Mouse (Mus musculus) forebrain, embryonic 12.5 days (tissue): Measurements from ENCODE around the gene Mphosph8. TPM values are rescaled to one million over a fixed set of nuclear protein-coding genes. Genes with fewer than 3 reads are reported as not detected.

Experiments used
- ATAC-seq: fragments of 200-750 bp; cut with Nextera tagmentation; 2 replicates; pipeline ENCODE4 v1.8.0; 2017; ENCODE audit warnings: moderate TSS enrichment; ENCODE audit not compliant: low FRiP score
- H3K27ac ChIP-seq: fragments of 300-500 bp; sonication (generic); 2 replicates; pipeline ENCODE4 v1.5.1; 2016; ENCODE audit warnings: mild to moderate bottlenecking
- H3K27me3 ChIP-seq: fragments of 300-500 bp; sonication (generic); 2 replicates; pipeline ENCODE4 v1.6.1; 2016; ENCODE audit warnings: mild to moderate bottlenecking
- H3K36me3 ChIP-seq: fragments of 300-500 bp; sonication (generic); replicated peaks from 2 replicates; pipeline ENCODE4 v1.6.1; 2016; ENCODE audit warnings: mild to moderate bottlenecking
- H3K4me1 ChIP-seq: fragments of 300-500 bp; sonication (generic); 2 replicates; pipeline ENCODE4 v1.6.1; 2016
- H3K4me2 ChIP-seq: fragments of 300-500 bp; sonication (generic); 2 replicates; pipeline ENCODE4 v1.6.1; 2016; ENCODE audit warnings: mild to moderate bottlenecking, moderate library complexity
- H3K4me3 ChIP-seq: fragments of 300-500 bp; sonication (generic); replicated peaks from 2 replicates; pipeline ENCODE4 v1.5.1; 2016; ENCODE audit warnings: mild to moderate bottlenecking
- H3K9ac ChIP-seq: fragments of 300-500 bp; sonication (generic); 2 replicates; pipeline ENCODE4 v1.6.1; 2016; ENCODE audit warnings: mild to moderate bottlenecking
- H3K9me3 ChIP-seq: fragments of 300-500 bp; sonication (generic); 2 replicates; pipeline ENCODE4 v1.6.1; 2016
- WGBS: fragments of 180-500 bp; shearing (Covaris S2); methylation state at CpG from one replicate; pipeline ENCODE4 v1.1.7; 2016; 5-methylcytosine and 5-hydroxymethylcytosine counted together
- polyA plus RNA-seq: library from polyadenylated mRNA; unstranded; fragments of >200 nt; fragmentation: Nextera tagmentation; extraction: Ambion mirVana; gene quantifications from 2 replicates; pipeline ENCODE4 v1.2.1, GENCODE M21; 2016

The Mphosph8 gene
- polyA plus RNA-seq, 1 experiment from 2014 or later, result 57.2 TPM

GRCm38 (mm10) chr14:56689766-56690165 lies 21.7 kb downstream of the Mphosph8 start:
- peaks cover 91% of the 10 kb centered on the region for H3K36me3 ChIP-seq
- no peak for ATAC-seq
- H3K4me3 ChIP-seq, result no peak overlapping the region
- no peak overlapping the region for H3K27ac ChIP-seq
- H3K9ac ChIP-seq, result no peak overlapping the region
- no peaks in the 10 kb centered on the region for H3K4me1 ChIP-seq
- no peak overlapping the region for H3K4me2 ChIP-seq
- H3K27me3 ChIP-seq, result no peaks in the 10 kb centered on the region
- H3K9me3 ChIP-seq, result no peaks in the 10 kb centered on the region
- 82% methylated on average over 1 of the region's 1 CpGs for WGBS

- no peak overlapping the region for H3K9ac ChIP-seq
- H3K4me2 ChIP-seq, result no peak overlapping the region
- ATAC-seq, result no peak
- H3K4me3 ChIP-seq, result no peak overlapping the region
- no peaks in the 10 kb centered on the region for H3K9me3 ChIP-seq
- no peaks in the 10 kb centered on the region for H3K4me1 ChIP-seq
- peaks cover 97% of the 10 kb centered on the region for H3K36me3 ChIP-seq
- H3K27me3 ChIP-seq, result no peaks in the 10 kb centered on the region
- no peak overlapping the region for H3K27ac ChIP-seq
- 84% methylated on average over 3 of the region's 3 CpGs for WGBS
Measured at GRCm38 (mm10) chr14:56695495-56695894, 27.4 kb downstream of the Mphosph8 start.

- Histone ChIP-seq H3K4me2 (no peak overlapping the region), H3K4me3 (no peak overlapping the region), H3K9ac (no peak overlapping the region), H3K4me1 (no peaks in the 10 kb centered on the region), H3K27me3 (no peaks in the 10 kb centered on the region), H3K9me3 (no peaks in the 10 kb centered on the region), H3K27ac (no peak overlapping the region), H3K36me3 (peaks cover 77% of the 10 kb centered on the region)
- no peak for ATAC-seq
- 94% methylated on average over 5 of the region's 5 CpGs for WGBS
Measured at GRCm38 (mm10) chr14:56697836-56698235, 29.8 kb downstream of the Mphosph8 start.

- H3K36me3 ChIP-seq, result peaks cover 30% of the 10 kb centered on the region
- no peak overlapping the region for H3K9ac ChIP-seq
- no peaks in the 10 kb centered on the region for H3K9me3 ChIP-seq
- 94% methylated on average over 4 of the region's 4 CpGs for whole genome bisulfite sequencing
- H3K4me2 ChIP-seq, result no peak overlapping the region
- H3K4me1 ChIP-seq, result no peaks in the 10 kb centered on the region
- ATAC-seq, result no peak
- no peak overlapping the region for H3K4me3 ChIP-seq
- no peak overlapping the region for H3K27ac ChIP-seq
- H3K27me3 ChIP-seq, result no peaks in the 10 kb centered on the region
Measured at GRCm38 (mm10) chr14:56702644-56703043, 34.6 kb downstream of the Mphosph8 start.

- Histone ChIP-seq H3K27me3 (no peaks in the 10 kb centered on the region), H3K36me3 (peaks cover 7% of the 10 kb centered on the region)
- ATAC-seq, result no peak
Measured at GRCm38 (mm10) chr14:56705687-56706086, 37.6 kb downstream of the Mphosph8 start.

GRCm38 (mm10) chr14:56726493-56726892 lies 58.4 kb downstream of the Mphosph8 start:
- Histone ChIP-seq H3K4me1 (no peaks in the 10 kb centered on the region), H3K36me3 (peaks cover 10% of the 10 kb centered on the region), H3K9me3 (no peaks in the 10 kb centered on the region), H3K27ac (no peak overlapping the region), H3K4me2 (no peak overlapping the region), H3K4me3 (no peak overlapping the region), H3K27me3 (no peaks in the 10 kb centered on the region), H3K9ac (no peak overlapping the region)
- no peak for ATAC-seq
- WGBS, result 85% methylated on average over 1 of the region's 1 CpGs

More at GRCm38 (mm10) chr14:56705687-56706086, 37.6 kb downstream of the Mphosph8 start:
- Histone ChIP-seq H3K4me2 (no peak overlapping the region), H3K9ac (no peak overlapping the region), H3K4me3 (no peak overlapping the region), H3K9me3 (no peaks in the 10 kb centered on the region), H3K27ac (no peak overlapping the region), H3K4me1 (no peaks in the 10 kb centered on the region)
- 86% methylated on average over 4 of the region's 4 CpGs for WGBS

- H3K4me1 ChIP-seq, result no peaks in the 10 kb centered on the region
- no peaks in the 10 kb centered on the region for H3K27me3 ChIP-seq
- H3K9ac ChIP-seq, result no peak overlapping the region
- H3K36me3 ChIP-seq, result peaks cover 16% of the 10 kb centered on the region; the same call in 1 of the 2 replicates
- H3K9me3 ChIP-seq, result no peaks in the 10 kb centered on the region
- H3K4me3 ChIP-seq, result no peak overlapping the region
- H3K4me2 ChIP-seq, result no peak overlapping the region
- no peak overlapping the region for H3K27ac ChIP-seq
- no peak for ATAC-seq
- 98% methylated on average over 1 of the region's 1 CpGs for WGBS
Measured at GRCm38 (mm10) chr14:56740175-56740574, 72.1 kb downstream of the Mphosph8 start.

Other genes starting within 250 kb of the Mphosph8 start
- gene Cenpj, start 92.8 kb upstream of the Mphosph8 start, polyA plus RNA-seq, result 24.1 and 26.8 TPM in 2 replicates
- gene Parp4, start 92.6 kb upstream of the Mphosph8 start, polyA plus RNA-seq, result 1.00 and 1.2 TPM in 2 replicates
- 53.5 and 65.1 TPM in 2 replicates for gene Pspc1, start 110.1 kb downstream of the Mphosph8 start, polyA plus RNA-seq
- gene Zmym5, start 143.5 kb downstream of the Mphosph8 start, polyA plus RNA-seq, result 32.4 and 33.2 TPM in 2 replicates
- 88.2 and 89.5 TPM in 2 replicates for gene Zmym2, start 218.4 kb downstream of the Mphosph8 start, polyA plus RNA-seq